Mouse (Mus musculus): ENCODE measurements at regions not wholly inside any gene's neighbourhood (a gene's known extent, or its start where the extent isn't known, plus 50 kb on each side); places are given as distances from the start of the nearest gene placed in this dataset.

- DNase-seq (ENCODE audit: extremely low spot score in 1 of 2, low spot score in 1 of 2), result peak in 1 of 2 experiments; percentile 2
These were observed 220.2 kb downstream of the Arap2 start for GRCm38 (mm10) chr5:62545785-62546184.

- no peak for DNase-seq (ENCODE audit: extremely low spot score in 1 of 2, low spot score in 1 of 2)
These were observed 226.7 kb downstream of the Arap2 start for GRCm38 (mm10) chr5:62539304-62539703.

- DNase-seq (ENCODE audit: extremely low spot score in 1 of 2, low spot score in 1 of 2), result no peak
These were observed 254.1 kb downstream of the Arap2 start for GRCm38 (mm10) chr5:62511827-62512226.

GRCm38 (mm10) chr5:62483521-62483920, 282.4 kb downstream of the Arap2 start:
- no peak for DNase-seq (ENCODE audit: extremely low spot score in 1 of 2, low spot score in 1 of 2)

GRCm38 (mm10) chr5:62480967-62481366, 285.0 kb downstream of the Arap2 start:
- peak in 1 of 2 experiments; percentile 75 for DNase-seq (ENCODE audit: extremely low spot score in 1 of 2, low spot score in 1 of 2)

DNA sequence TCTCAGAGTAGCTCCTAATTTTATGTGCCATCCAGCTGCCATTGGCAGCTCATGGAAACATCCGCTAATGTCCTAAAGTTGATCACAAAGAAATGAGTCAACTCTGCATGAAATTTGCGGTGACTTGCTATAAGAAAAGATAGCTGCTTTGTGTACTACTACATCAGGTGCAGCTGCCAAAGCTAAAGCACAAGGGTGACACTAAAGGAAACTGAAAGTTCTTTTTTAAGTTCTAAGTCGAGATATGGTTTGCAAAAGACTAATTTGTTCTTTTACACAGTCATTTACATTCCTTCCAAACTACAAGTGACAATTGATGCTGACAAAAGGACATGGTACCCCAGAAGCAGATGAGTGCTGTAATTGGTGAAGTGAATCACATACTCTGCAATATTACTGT, 292.5 kb downstream of the Arap2 start:
- no peak for DNase-seq (ENCODE audit: extremely low spot score in 1 of 2, low spot score in 1 of 2)

DNA sequence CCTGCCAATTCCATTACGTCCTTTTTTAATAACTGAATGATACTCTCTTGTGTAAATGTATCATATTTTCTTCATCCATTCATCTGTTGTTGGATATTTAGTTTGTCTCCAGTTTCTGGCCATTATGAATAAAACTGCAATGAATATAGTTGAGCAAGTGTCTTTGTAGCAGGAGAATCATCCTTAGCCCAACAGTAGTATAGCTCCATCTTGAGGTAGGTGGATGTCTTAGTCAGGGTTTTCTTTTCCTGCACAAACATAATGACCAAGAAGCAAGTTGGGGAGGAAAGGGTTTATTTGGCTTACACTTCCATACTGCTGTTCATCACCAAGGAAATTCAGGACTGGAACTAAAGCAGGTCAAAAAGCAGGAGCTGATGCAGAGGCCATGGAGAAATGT, 299.2 kb downstream of the Arap2 start:
- peak in 1 of 2 experiments; percentile 25 for DNase-seq (ENCODE audit: extremely low spot score in 1 of 2, low spot score in 1 of 2)

- no peak for DNase-seq (ENCODE audit: extremely low spot score in 1 of 2, low spot score in 1 of 2)
These were observed 303.4 kb downstream of the Arap2 start for GRCm38 (mm10) chr5:62462574-62462973.
